Mouse (Mus musculus): ENCODE results near the gene Ly9. TPM values are rescaled to one million over a fixed set of nuclear protein-coding genes. Genes with fewer than 3 reads are reported as not detected.
A peak's percentile ranks its signal among the peaks of the same experiment; 100 is the strongest.

Ly9 gene
- total and polyA plus RNA-seq, 2 experiments from 2014 or later: 0.10 TPM; not detected in 1

- H3K4me2 ChIP-seq (ENCODE audit: low read depth): no peak overlapping the region
- no peak for DNase-seq
- TF ChIP-seq CTCF (IDR thresholded peaks at IDR 0.05; ENCODE audit: low read depth): no peak
- H3K4me3 ChIP-seq (ENCODE audit: low read depth, low read length): no peak overlapping the region
- no peak overlapping the region for H3K27ac ChIP-seq (ENCODE audit: low read depth, low read length)
- H3K27me3 ChIP-seq (ENCODE audit: insufficient read depth, low read length): no peaks in the 10 kb centered on the region
- 91% methylated on average over 6 of the region's 6 CpGs for WGBS
- no peaks in the 10 kb centered on the region for H3K9me3 ChIP-seq (ENCODE audit: low read length)
- no peaks in the 10 kb centered on the region for H3K36me3 ChIP-seq (ENCODE audit: insufficient read depth)
- no peaks in the 10 kb centered on the region for H3K4me1 ChIP-seq (ENCODE audit: insufficient read depth)
- H3K9ac ChIP-seq: no peak overlapping the region
- ATAC-seq: no peak
Observed at GRCm38 (mm10) chr1:171620091-171620490, 12.9 kb upstream of the Ly9 start.

- H3K4me2 ChIP-seq (ENCODE audit: low read depth): no peak overlapping the region
- no peaks in the 10 kb centered on the region for H3K4me1 ChIP-seq (ENCODE audit: insufficient read depth)
- 79% methylated on average over 3 of the region's 3 CpGs for WGBS
- DNase-seq (no peak), ATAC-seq (no peak)
- H3K27ac ChIP-seq (ENCODE audit: low read depth, low read length): no peak overlapping the region
- no peaks in the 10 kb centered on the region for H3K27me3 ChIP-seq (ENCODE audit: insufficient read depth, low read length)
- H3K36me3 ChIP-seq (ENCODE audit: insufficient read depth): no peaks in the 10 kb centered on the region
- no peaks in the 10 kb centered on the region for H3K9me3 ChIP-seq (ENCODE audit: low read length)
- no peak for TF ChIP-seq CTCF (IDR thresholded peaks at IDR 0.05; ENCODE audit: low read depth)
- H3K9ac ChIP-seq: no peak overlapping the region
- no peak overlapping the region for H3K4me3 ChIP-seq (ENCODE audit: low read depth, low read length)
Observed at GRCm38 (mm10) chr1:171619645-171620044, 12.4 kb upstream of the Ly9 start.

- ATAC-seq: no peak
- Histone ChIP-seq H3K27me3 (ENCODE audit: insufficient read depth, low read length) (no peaks in the 10 kb centered on the region), H3K9me3 (ENCODE audit: low read length) (no peaks in the 10 kb centered on the region), H3K4me3 (ENCODE audit: low read depth, low read length) (no peak overlapping the region), H3K4me2 (ENCODE audit: low read depth) (no peak overlapping the region), H3K4me1 (ENCODE audit: insufficient read depth) (no peaks in the 10 kb centered on the region), H3K27ac (ENCODE audit: low read depth, low read length) (no peak overlapping the region), H3K36me3 (ENCODE audit: insufficient read depth) (no peaks in the 10 kb centered on the region), H3K9ac (no peak overlapping the region)
- WGBS: 86% methylated on average over 8 of the region's 8 CpGs
- no peak for DNase-seq
- TF ChIP-seq CTCF (IDR thresholded peaks at IDR 0.05; ENCODE audit: low read depth): no peak
Observed at GRCm38 (mm10) chr1:171619001-171619400, 11.8 kb upstream of the Ly9 start.

GRCm38 (mm10) chr1:171616881-171617515, 9.8 kb upstream of the Ly9 start:
- Histone ChIP-seq H3K36me3 (ENCODE audit: insufficient read depth) (no peaks in the 10 kb centered on the region), H3K27ac (ENCODE audit: low read depth, low read length) (no peak overlapping the region), H3K4me1 (ENCODE audit: insufficient read depth) (no peaks in the 10 kb centered on the region), H3K9me3 (ENCODE audit: low read length) (no peaks in the 10 kb centered on the region), H3K9ac (no peak overlapping the region), H3K27me3 (ENCODE audit: insufficient read depth, low read length) (no peaks in the 10 kb centered on the region), H3K4me2 (ENCODE audit: low read depth) (no peak overlapping the region), H3K4me3 (ENCODE audit: low read depth, low read length) (no peak overlapping the region)
- no peak for DNase-seq
- WGBS: 76% methylated on average over 11 of the region's 11 CpGs
- no peak for TF ChIP-seq CTCF (IDR thresholded peaks at IDR 0.05; ENCODE audit: low read depth)
- no peak for ATAC-seq

- TF ChIP-seq CTCF (IDR thresholded peaks at IDR 0.05; ENCODE audit: low read depth): no peak
- no peak overlapping the region for H3K9ac ChIP-seq
- ATAC-seq (no peak), DNase-seq (no peak)
- 44% methylated on average over 2 of the region's 2 CpGs for WGBS
- no peak overlapping the region for H3K4me3 ChIP-seq (ENCODE audit: low read depth, low read length)
- no peaks in the 10 kb centered on the region for H3K9me3 ChIP-seq (ENCODE audit: low read length)
- H3K4me1 ChIP-seq (ENCODE audit: insufficient read depth): no peaks in the 10 kb centered on the region
- no peaks in the 10 kb centered on the region for H3K36me3 ChIP-seq (ENCODE audit: insufficient read depth)
- no peaks in the 10 kb centered on the region for H3K27me3 ChIP-seq (ENCODE audit: insufficient read depth, low read length)
- H3K4me2 ChIP-seq (ENCODE audit: low read depth): no peak overlapping the region
- no peak overlapping the region for H3K27ac ChIP-seq (ENCODE audit: low read depth, low read length)
Observed at GRCm38 (mm10) chr1:171613962-171614361, 6.8 kb upstream of the Ly9 start.

- 52% methylated on average over 1 of the region's 1 CpGs for WGBS
- peak; percentile 10 for DNase-seq
- H3K36me3 ChIP-seq (ENCODE audit: insufficient read depth): no peaks in the 10 kb centered on the region
- H3K4me3 ChIP-seq (ENCODE audit: low read depth, low read length): no peak overlapping the region
- no peak overlapping the region for H3K27ac ChIP-seq (ENCODE audit: low read depth, low read length)
- H3K4me2 ChIP-seq (ENCODE audit: low read depth): no peak overlapping the region
- peak; percentile 46; the same call in 1 of the 2 replicates for TF ChIP-seq CTCF (IDR thresholded peaks at IDR 0.05; ENCODE audit: low read depth)
- no peaks in the 10 kb centered on the region for H3K9me3 ChIP-seq (ENCODE audit: low read length)
- H3K27me3 ChIP-seq (ENCODE audit: insufficient read depth, low read length): no peaks in the 10 kb centered on the region
- no peak for ATAC-seq
- H3K9ac ChIP-seq: no peak overlapping the region
- no peaks in the 10 kb centered on the region for H3K4me1 ChIP-seq (ENCODE audit: insufficient read depth)
Observed at GRCm38 (mm10) chr1:171610781-171611180, 3.6 kb upstream of the Ly9 start.

GRCm38 (mm10) chr1:171610026-171610425, 2.8 kb upstream of the Ly9 start:
- Histone ChIP-seq H3K4me1 (ENCODE audit: insufficient read depth) (no peaks in the 10 kb centered on the region), H3K36me3 (ENCODE audit: insufficient read depth) (no peaks in the 10 kb centered on the region), H3K9ac (no peak overlapping the region), H3K9me3 (ENCODE audit: low read length) (no peaks in the 10 kb centered on the region), H3K4me3 (ENCODE audit: low read depth, low read length) (no peak overlapping the region), H3K27me3 (ENCODE audit: insufficient read depth, low read length) (no peaks in the 10 kb centered on the region), H3K27ac (ENCODE audit: low read depth, low read length) (no peak overlapping the region), H3K4me2 (ENCODE audit: low read depth) (no peak overlapping the region)
- ATAC-seq (no peak), DNase-seq (no peak)
- 100% methylated on average over 2 of the region's 2 CpGs for WGBS
- TF ChIP-seq CTCF (IDR thresholded peaks at IDR 0.05; ENCODE audit: low read depth): peak; percentile 38; the same call in 1 of the 2 replicates
